Mouse (Mus musculus) liver, embryonic 14.5 days (tissue): ENCODE data around the gene Fam118b. TPM values are rescaled to one million over a fixed set of nuclear protein-coding genes. Genes with fewer than 3 reads are reported as not detected.

Experiments
- ATAC-seq: fragments of 200-750 bp; cut with Nextera tagmentation; 2 replicates; pipeline ENCODE4 v1.8.0; 2017; ENCODE audit warnings: moderate number of reproducible peaks, mild to moderate bottlenecking, moderate library complexity; ENCODE audit not compliant: insufficient read depth
- DNase-seq, 3 experiments: peaks; one replicate each; pipeline ENCODE4 v3.0.0-alpha.2; 2012 to 2013; ENCODE audit warnings: low read depth in 3 of 3, low spot score in 3 of 3
- H3K27ac ChIP-seq: fragments of 300-500 bp; sonication (generic); 2 replicates; pipeline ENCODE4 v1.5.1; 2014; ENCODE audit warnings: moderate library complexity, mild to moderate bottlenecking, control low read depth, inconsistent platforms
- H3K27me3 ChIP-seq: fragments of 300-500 bp; sonication (generic); 2 replicates; pipeline ENCODE4 v1.6.1; 2014; ENCODE audit warnings: mild to moderate bottlenecking, low read length, moderate library complexity; ENCODE audit not compliant: control insufficient read depth, insufficient read depth
- H3K36me3 ChIP-seq: fragments of 300-500 bp; sonication (generic); replicated peaks from 2 replicates; pipeline ENCODE4 v1.6.1; 2014; ENCODE audit warnings: low read depth; ENCODE audit not compliant: control insufficient read depth, insufficient read depth
- H3K4me1 ChIP-seq, 2 experiments: fragments of 200-500 bp in 1 of 2; fragments of 300-500 bp in 1 of 2; sonication (generic) in 1 of 2; replicated peaks; 2 replicates each; pipeline ENCODE4 v1.6.1; 2012 to 2014; ENCODE audit warnings: antibody characterized with exemption in 1 of 2, inconsistent platforms in 1 of 2, low read length in 1 of 2; ENCODE audit not compliant: control insufficient read depth in 2 of 2, insufficient read depth in 2 of 2
- H3K4me2 ChIP-seq: fragments of 300-500 bp; sonication (generic); 2 replicates; pipeline ENCODE4 v1.6.1; 2014; ENCODE audit warnings: low read depth, mild to moderate bottlenecking, control low read depth, moderate library complexity
- H3K4me3 ChIP-seq, 2 experiments: fragments of 200-500 bp in 1 of 2; fragments of 300-500 bp in 1 of 2; sonication (generic) in 1 of 2; 2 replicates each; pipeline ENCODE4 v1.5.1; 2012 to 2014; ENCODE audit warnings: low read depth in 2 of 2, low read length in 2 of 2, mild to moderate bottlenecking in 2 of 2, control low read depth in 1 of 2, inconsistent platforms in 1 of 2, moderate library complexity in 1 of 2; ENCODE audit not compliant: insufficient read depth in 1 of 2
- H3K9ac ChIP-seq: fragments of 300-500 bp; sonication (generic); replicated peaks from 2 replicates; pipeline ENCODE4 v1.6.1; 2014; ENCODE audit warnings: mild to moderate bottlenecking, control low read depth, moderate library complexity
- H3K9me3 ChIP-seq: fragments of 300-500 bp; sonication (generic); 2 replicates; pipeline ENCODE4 v1.6.1; 2016; ENCODE audit warnings: low read length, mixed read lengths; ENCODE audit not compliant: control insufficient read depth
- CTCF ChIP-seq: IDR thresholded peaks from 2 replicates; pipeline ENCODE4 v1.5.1; 2016; ENCODE audit warnings: antibody characterized with exemption, low read depth, control low read depth
- EP300 ChIP-seq: IDR thresholded peaks from 2 replicates; pipeline ENCODE4 v1.6.1; 2016; ENCODE audit warnings: antibody characterized with exemption, low read depth
- WGBS: fragments of 180-500 bp; shearing (Covaris S2); extraction: QIAGEN DNeasy Blood & Tissue Kit; methylation state at CpG from one replicate; pipeline ENCODE4 v1.1.7; 2014; ENCODE audit not compliant: insufficient replicate concordance; 5-methylcytosine and 5-hydroxymethylcytosine counted together
- polyA plus RNA-seq, 2 experiments: library from polyadenylated mRNA; depleted of rRNA in 1 of 2; stranded (reverse) in 1 of 2; unstranded in 1 of 2; fragments of >200 nt; fragmentation: Nextera tagmentation in 1 of 2; extraction: Ambion mirVana in 1 of 2; gene quantifications; 2 replicates each; pipeline versions ENCODE4 v1.2.1 to v1.2.3; 2012 to 2014

Fam118b gene
- polyA plus RNA-seq, 2 experiments: 7.4 to 13.8 TPM

GRCm38 (mm10) chr9:35290417-35290816 lies 22.8 kb upstream of the Fam118b start:
- no peak overlapping the region for H3K4me2 ChIP-seq
- no peaks in the 10 kb centered on the region for H3K36me3 ChIP-seq
- no peak overlapping the region for H3K4me3 ChIP-seq
- DNase-seq: no peak
- ATAC-seq: no peak
- H3K9ac ChIP-seq: no peak overlapping the region
- no peak for TF ChIP-seq EP300
- H3K9me3 ChIP-seq: no peaks in the 10 kb centered on the region
- WGBS: 59% methylated on average over 3 of the region's 3 CpGs
- no peak overlapping the region for H3K27ac ChIP-seq
- peaks cover 0 to 4% of the 10 kb centered on the region in 2 experiments; a peak in 2 of 4 replicates for H3K4me1 ChIP-seq
- no peaks in the 10 kb centered on the region for H3K27me3 ChIP-seq

GRCm38 (mm10) chr9:35289992-35290391 lies 22.4 kb upstream of the Fam118b start:
- no peak overlapping the region for H3K27ac ChIP-seq
- 40% methylated on average over 7 of the region's 7 CpGs for WGBS
- H3K36me3 ChIP-seq: no peaks in the 10 kb centered on the region
- H3K4me3 ChIP-seq: no peak overlapping the region
- no peaks in the 10 kb centered on the region for H3K27me3 ChIP-seq
- ATAC-seq: no peak
- H3K9ac ChIP-seq: no peak overlapping the region
- TF ChIP-seq EP300: no peak
- H3K4me1 ChIP-seq: peaks cover 0 to 4% of the 10 kb centered on the region in 2 experiments; a peak in 2 of 4 replicates
- no peak for DNase-seq
- no peak overlapping the region for H3K4me2 ChIP-seq
- no peaks in the 10 kb centered on the region for H3K9me3 ChIP-seq

GRCm38 (mm10) chr9:35286351-35286750 lies 18.7 kb upstream of the Fam118b start:
- Histone ChIP-seq H3K4me2 (no peak overlapping the region), H3K9ac (no peak overlapping the region), H3K27me3 (no peaks in the 10 kb centered on the region), H3K4me3 (no peak overlapping the region), H3K27ac (no peak overlapping the region), H3K36me3 (no peaks in the 10 kb centered on the region), H3K4me1 (peaks cover 0 to 2% of the 10 kb centered on the region in 2 experiments; a peak in 2 of 4 replicates), H3K9me3 (no peaks in the 10 kb centered on the region)
- ATAC-seq (no peak), DNase-seq (no peak)
- 63% methylated on average over 3 of the region's 3 CpGs for WGBS
- TF ChIP-seq CTCF (no peak), EP300 (no peak)

DNA sequence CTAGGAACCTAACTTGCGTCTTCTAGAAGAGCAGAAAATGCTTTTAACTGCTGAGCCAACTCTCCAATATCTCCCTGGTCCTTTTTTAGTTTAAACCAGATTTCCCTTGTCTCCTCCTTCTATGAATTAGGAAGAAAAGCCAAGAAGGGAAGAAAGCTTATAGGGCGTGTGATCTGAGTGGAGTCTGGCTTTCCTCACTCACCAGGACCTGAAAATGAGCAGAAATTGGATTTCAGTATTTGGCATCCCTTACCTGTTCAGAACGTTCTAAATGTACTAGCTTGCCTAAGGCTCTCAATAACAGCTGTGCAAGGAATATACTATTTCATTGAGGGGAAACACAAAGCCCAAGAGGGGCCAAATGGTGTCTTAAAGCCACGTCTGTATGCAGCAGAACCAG lies 16.7 kb upstream of the Fam118b start:
- 59% methylated on average over 4 of the region's 4 CpGs for WGBS

DNA sequence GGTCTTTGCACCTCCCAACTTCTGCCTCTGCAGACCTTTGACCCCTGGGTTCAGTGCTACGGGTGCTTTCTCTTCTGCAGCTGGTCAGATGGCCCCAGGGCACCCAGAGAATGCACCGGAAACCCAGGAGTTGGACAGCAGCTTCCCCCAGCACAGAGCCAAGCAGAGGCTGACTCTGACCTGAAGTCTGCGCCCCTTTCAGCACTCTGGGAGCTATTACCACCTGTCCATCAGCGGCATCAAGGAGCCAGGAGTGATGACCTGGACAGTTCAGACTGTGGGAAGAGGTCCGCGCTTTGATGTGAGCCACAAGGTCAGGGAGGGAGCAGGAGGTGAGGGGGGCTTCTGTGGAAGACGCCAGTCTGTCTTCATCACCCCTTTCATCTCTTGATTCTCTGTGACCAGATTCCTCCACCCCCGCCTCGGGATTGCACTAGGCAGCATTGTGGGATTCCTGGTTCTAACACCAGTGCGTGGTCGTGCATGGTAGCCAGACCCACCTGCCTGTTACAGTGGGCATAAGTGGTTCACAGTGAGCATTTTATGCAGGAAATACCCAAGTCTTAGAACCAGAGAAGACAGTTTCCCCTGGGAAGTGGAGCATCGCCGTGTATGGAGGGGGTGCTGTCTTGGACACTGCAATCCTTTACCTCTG lies 15.9 kb upstream of the Fam118b start:
- DNase-seq (no peak), ATAC-seq (no peak)
- H3K27me3 ChIP-seq: no peaks in the 10 kb centered on the region
- no peak overlapping the region for H3K27ac ChIP-seq
- H3K36me3 ChIP-seq: no peaks in the 10 kb centered on the region
- no peaks in the 10 kb centered on the region for H3K9me3 ChIP-seq
- H3K4me1 ChIP-seq: no peaks in the 10 kb centered on the region
- WGBS: 69% methylated on average over 13 of the region's 13 CpGs
- H3K4me3 ChIP-seq: no peak overlapping the region
- TF ChIP-seq CTCF: no peak
- no peak for TF ChIP-seq EP300
- no peak overlapping the region for H3K9ac ChIP-seq
- H3K4me2 ChIP-seq: no peak overlapping the region

More for the DNA sequence above, 16.7 kb upstream of the Fam118b start:
- ATAC-seq: no peak
- H3K36me3 ChIP-seq: no peaks in the 10 kb centered on the region
- no peak overlapping the region for H3K27ac ChIP-seq
- no peaks in the 10 kb centered on the region for H3K4me1 ChIP-seq
- H3K4me3 ChIP-seq: no peak overlapping the region
- DNase-seq: no peak
- no peak overlapping the region for H3K9ac ChIP-seq
- TF ChIP-seq EP300: no peak
- no peak for TF ChIP-seq CTCF
- H3K4me2 ChIP-seq: no peak overlapping the region
- H3K27me3 ChIP-seq: no peaks in the 10 kb centered on the region
- H3K9me3 ChIP-seq: no peaks in the 10 kb centered on the region
